Mouse (Mus musculus) c-Kit-positive CD71-positive TER-119-positive erythroid progenitor cells, embryonic 14.5 days (primary cell): ENCODE data around the gene Gdpgp1.

Source experiments
- DNase-seq: peaks from one replicate; pipeline ENCODE4 v3.0.0-alpha.2; 2013; ENCODE audit warnings: low spot score

Gene Gdpgp1

GRCm38 (mm10) chr7:80276374-80276773 lies 43.7 kb downstream of the Gdpgp1 start:
- no peak for DNase-seq

GRCm38 (mm10) chr7:80280032-80280431 lies 47.4 kb downstream of the Gdpgp1 start:
- no peak for DNase-seq

GRCm38 (mm10) chr7:80280998-80281397 lies 48.3 kb downstream of the Gdpgp1 start:
- DNase-seq: no peak

- no peak for DNase-seq
These were observed 49.0 kb downstream of the Gdpgp1 start for GRCm38 (mm10) chr7:80281646-80282045.

- peak; percentile 26 for DNase-seq
These were observed 50.7 kb downstream of the Gdpgp1 start for GRCm38 (mm10) chr7:80283226-80283918.

GRCm38 (mm10) chr7:80284391-80284790 lies 51.7 kb downstream of the Gdpgp1 start:
- DNase-seq: no peak

GRCm38 (mm10) chr7:80285725-80286124 lies 53.1 kb downstream of the Gdpgp1 start:
- no peak for DNase-seq

- no peak for DNase-seq
These were observed 55.1 kb downstream of the Gdpgp1 start for GRCm38 (mm10) chr7:80287736-80288135.
